Mouse (Mus musculus) C2C12 (cell line): ENCODE data around the gene Zbtb16. TPM values are rescaled to one million over a fixed set of nuclear protein-coding genes. Genes with fewer than 3 reads are reported as not detected.

ENCODE experiments used
- H3K27me3 ChIP-seq: one replicate; pipeline ENCODE4 v1.6.1; 2011; ENCODE audit not compliant: control insufficient read depth, insufficient read depth, insufficient read length
- H3K36me3 ChIP-seq: one replicate; pipeline ENCODE4 v1.6.1; 2011; ENCODE audit not compliant: control insufficient read depth, insufficient read depth
- H3K4me3 ChIP-seq: one replicate; pipeline ENCODE4 v1.5.1; 2011; ENCODE audit warnings: mild to moderate bottlenecking, control low read depth; ENCODE audit not compliant: poor library complexity, insufficient read depth, severe bottlenecking
- H3K79me2 ChIP-seq: one replicate; pipeline ENCODE4 v1.6.1; 2011; ENCODE audit not compliant: control insufficient read depth, insufficient read depth
- H3K79me3 ChIP-seq: one replicate; pipeline ENCODE4 v1.6.1; 2011; ENCODE audit warnings: low read depth, control low read depth
- H3ac ChIP-seq: one replicate; pipeline ENCODE3; 2011; ENCODE audit warnings: low read depth; ENCODE audit not compliant: control insufficient read depth, insufficient read length
- CEBPB ChIP-seq: IDR thresholded peaks from one replicate; pipeline ENCODE4 v1.6.1; 2011; ENCODE audit warnings: low read depth, mild to moderate bottlenecking, control low read depth, moderate library complexity
- CTCF ChIP-seq: IDR thresholded peaks from one replicate; pipeline ENCODE4 v1.5.1; 2011; ENCODE audit not compliant: control insufficient read depth, insufficient read depth, insufficient read length
- FOSL1 ChIP-seq: IDR thresholded peaks from one replicate; pipeline ENCODE4 v1.8.0; 2011; ENCODE audit warnings: mild to moderate bottlenecking, low read length; ENCODE audit not compliant: poor library complexity, insufficient read depth, severe bottlenecking
- MAX ChIP-seq: IDR thresholded peaks from one replicate; pipeline ENCODE4 v1.6.1; 2011; ENCODE audit warnings: mild to moderate bottlenecking, control low read depth
- MYOD1 ChIP-seq: IDR thresholded peaks from one replicate; pipeline ENCODE4 v1.6.1; 2011; ENCODE audit warnings: low read depth; ENCODE audit not compliant: control insufficient read depth, insufficient read length
- MYOG ChIP-seq: IDR thresholded peaks from one replicate; pipeline ENCODE4 v1.6.1; 2011; ENCODE audit not compliant: control insufficient read depth, insufficient read length; ENCODE audit errors: extremely low read depth
- USF1 ChIP-seq: IDR thresholded peaks from one replicate; pipeline ENCODE4 v1.6.1; 2011; ENCODE audit warnings: low read depth, mild to moderate bottlenecking, control low read depth, moderate library complexity
- polyA plus RNA-seq: library from polyadenylated mRNA; unstranded; fragments of >200 nt; fragmentation: generic; extraction: Trizol; gene quantifications from one replicate; pipeline ENCODE4 v1.2.1, GENCODE M21; 2012; ENCODE audit warnings: missing spikeins

The Zbtb16 gene
- polyA plus RNA-seq, 1 experiment: not detected

DNA sequence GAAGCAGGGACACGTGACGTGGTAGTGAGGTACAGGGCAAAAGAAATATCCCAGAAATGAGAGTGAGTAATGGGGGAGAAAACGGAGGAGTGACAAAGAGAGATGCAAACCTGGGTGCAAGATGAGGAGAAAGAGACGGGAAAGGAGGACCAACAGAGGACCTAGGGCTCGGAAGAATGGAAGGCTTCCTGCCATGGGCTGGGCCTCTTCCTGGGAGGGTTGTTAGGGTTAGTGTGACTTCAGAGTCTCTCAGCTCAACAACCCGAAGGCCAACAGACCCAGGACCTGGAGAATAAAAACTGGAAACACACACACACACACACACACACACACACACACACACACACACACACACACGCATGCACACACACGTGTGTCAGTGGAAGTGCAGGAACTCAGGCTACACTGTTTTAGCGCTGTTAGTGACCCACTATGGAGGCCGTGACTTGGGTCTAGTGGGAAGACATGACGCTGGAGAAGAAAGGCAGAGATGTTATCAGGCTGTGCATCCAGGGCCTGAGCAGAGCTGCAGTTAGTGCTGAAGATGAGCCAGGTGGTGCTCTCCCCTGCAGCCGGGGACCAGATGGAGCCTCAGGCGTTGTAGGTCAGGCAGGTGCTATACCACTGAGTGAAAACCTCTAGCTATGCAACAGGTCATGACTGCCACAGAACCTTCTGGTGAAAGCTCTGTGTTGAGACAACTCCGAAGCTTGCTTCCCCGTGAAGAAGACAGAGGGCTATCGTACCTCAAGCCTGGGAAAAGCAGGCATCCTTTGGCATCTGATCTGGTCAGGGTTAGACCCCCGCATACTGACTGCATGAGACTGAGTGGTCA, 186.0 kb downstream of the Zbtb16 start:
- TF ChIP-seq CEBPB (no peak), CTCF (no peak), FOSL1 (no peak)
- no peak overlapping the region for H3K4me3 ChIP-seq
- no peak overlapping the region for H3ac ChIP-seq
- H3K79me3 ChIP-seq: no peaks in the 10 kb centered on the region
- no peaks in the 10 kb centered on the region for H3K79me2 ChIP-seq
- H3K36me3 ChIP-seq: no peaks in the 10 kb centered on the region
- peaks cover 26% of the 10 kb centered on the region for H3K27me3 ChIP-seq

DNA sequence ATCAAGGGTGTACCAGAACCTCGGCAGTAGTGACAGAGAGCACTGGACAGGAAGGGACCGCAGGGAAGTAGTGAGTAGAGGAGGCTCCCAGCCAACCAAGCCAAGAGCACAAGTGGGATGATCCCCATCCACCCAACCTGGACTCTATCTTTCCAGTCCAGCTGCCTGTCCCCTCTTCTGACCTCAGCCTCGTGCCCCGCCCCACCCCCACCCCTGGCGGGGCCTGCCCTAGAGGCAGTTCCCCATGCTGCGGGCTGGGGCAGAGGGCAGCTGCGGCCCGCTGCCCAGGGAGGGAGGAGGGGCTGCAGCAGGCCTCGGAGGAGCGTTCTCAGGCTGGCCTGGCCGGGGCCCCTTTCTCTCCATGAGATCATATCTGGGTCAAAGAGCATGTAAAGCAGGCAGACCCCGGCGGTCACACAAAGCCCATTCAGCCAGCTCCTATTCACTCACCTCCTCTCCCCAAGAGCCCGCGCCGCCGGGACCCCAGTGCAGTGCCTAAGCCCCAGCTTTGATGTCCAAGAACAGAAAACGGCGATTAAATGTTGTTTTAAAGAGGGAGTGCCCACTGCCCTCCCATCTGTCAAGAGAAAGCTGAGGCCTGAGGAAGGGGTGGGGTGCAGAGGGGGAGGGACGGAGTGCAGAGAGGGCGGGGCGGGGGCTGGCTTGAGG, 186.8 kb downstream of the Zbtb16 start:
- Histone ChIP-seq H3K27me3 (peaks cover 26% of the 10 kb centered on the region), H3ac (no peak overlapping the region), H3K36me3 (no peaks in the 10 kb centered on the region), H3K79me3 (no peaks in the 10 kb centered on the region), H3K79me2 (no peaks in the 10 kb centered on the region), H3K4me3 (no peak overlapping the region)
- TF ChIP-seq CEBPB: no peak
- no peak for TF ChIP-seq FOSL1
- no peak for TF ChIP-seq MYOG
- no peak for TF ChIP-seq USF1
- no peak for TF ChIP-seq CTCF
- TF ChIP-seq MAX: no peak
- TF ChIP-seq MYOD1: no peak

DNA sequence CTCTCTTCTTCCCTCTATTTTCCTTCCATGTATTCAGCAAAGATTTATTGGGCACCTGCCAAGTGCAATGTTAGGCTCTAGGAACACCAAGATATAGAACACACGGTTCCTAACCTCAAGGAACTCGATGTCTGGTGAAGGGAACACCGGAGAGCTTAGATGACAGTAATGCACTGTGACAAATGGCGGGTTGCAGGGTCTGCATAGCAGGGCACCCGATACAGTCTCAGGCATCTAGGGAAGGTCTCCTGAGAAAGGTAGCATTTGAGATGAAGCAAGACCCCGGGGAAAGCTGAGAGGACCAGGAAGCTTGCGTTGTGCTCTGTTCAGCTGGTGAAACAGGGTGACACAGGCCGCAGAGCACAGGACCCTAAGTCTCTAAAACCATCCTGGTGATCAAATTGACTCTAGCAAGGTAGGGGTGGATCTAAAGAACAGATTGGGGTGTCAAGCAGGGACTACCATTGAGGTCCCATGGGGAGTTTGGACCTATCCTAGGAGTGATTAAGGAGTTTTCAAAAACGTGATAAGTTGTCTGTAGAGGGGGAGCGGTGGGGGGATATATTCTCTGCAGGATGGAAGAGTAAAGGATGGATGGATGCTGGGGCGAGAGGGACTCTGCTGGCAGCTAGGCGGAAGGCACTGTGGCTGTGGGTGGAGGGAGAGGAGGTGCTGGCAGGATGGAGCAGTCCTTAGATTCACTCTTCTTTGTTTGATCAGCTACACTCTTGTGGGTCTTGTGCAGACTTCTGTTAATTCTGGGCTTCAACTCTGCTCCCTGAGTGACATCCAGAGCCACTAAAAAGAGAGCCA, 187.5 kb downstream of the Zbtb16 start:
- Histone ChIP-seq H3K27me3 (peaks cover 26% of the 10 kb centered on the region), H3K79me2 (no peaks in the 10 kb centered on the region), H3ac (no peak overlapping the region), H3K4me3 (no peak overlapping the region), H3K79me3 (no peaks in the 10 kb centered on the region), H3K36me3 (no peaks in the 10 kb centered on the region)
- TF ChIP-seq MYOG (no peak), USF1 (no peak), MYOD1 (no peak), FOSL1 (no peak), CEBPB (no peak), MAX (no peak), CTCF (no peak)

GRCm38 (mm10) chr9:48647648-48648284, 188.3 kb downstream of the Zbtb16 start:
- Histone ChIP-seq H3K79me2 (no peaks in the 10 kb centered on the region), H3ac (no peak overlapping the region), H3K36me3 (no peaks in the 10 kb centered on the region), H3K4me3 (no peak overlapping the region), H3K27me3 (peaks cover 26% of the 10 kb centered on the region), H3K79me3 (no peaks in the 10 kb centered on the region)
- no peak for TF ChIP-seq MYOG
- no peak for TF ChIP-seq USF1
- no peak for TF ChIP-seq MYOD1
- no peak for TF ChIP-seq FOSL1
- TF ChIP-seq MAX: no peak
